Mouse (Mus musculus) left cerebral cortex, postnatal 36 days (tissue): ENCODE data around the gene Numa1. TPM values are rescaled to one million over a fixed set of nuclear protein-coding genes. Genes with fewer than 3 reads are reported as not detected.
"Not testable (repeated sequence)": the region's sequence is repeated elsewhere in the genome, so short reads cannot be mapped to it uniquely, and the experiment has no call there.

Source experiments
- DNase-seq, 2 experiments: peaks; one replicate each; pipeline ENCODE4 v3.0.0; 2021 to 2022; ENCODE audit warnings: low spot score in 2 of 2, mixed read lengths in 1 of 2
- intact Hi-C: fragments of 180-260 bp; cut with DNase I; formaldehyde crosslinking; loops from one replicate; pipeline ENCODE4 v1.15.1; 2025
- total RNA-seq, 2 experiments: library from RNA; stranded (reverse); gene quantifications; 2 replicates each; pipeline ENCODE4 v1.2.3; 2021

Numa1 gene
- total RNA-seq, result 100 to 1,000 TPM in 1 of 2 experiments, 10 to 100 TPM in 1; 79.2 to 102 TPM

DNA sequence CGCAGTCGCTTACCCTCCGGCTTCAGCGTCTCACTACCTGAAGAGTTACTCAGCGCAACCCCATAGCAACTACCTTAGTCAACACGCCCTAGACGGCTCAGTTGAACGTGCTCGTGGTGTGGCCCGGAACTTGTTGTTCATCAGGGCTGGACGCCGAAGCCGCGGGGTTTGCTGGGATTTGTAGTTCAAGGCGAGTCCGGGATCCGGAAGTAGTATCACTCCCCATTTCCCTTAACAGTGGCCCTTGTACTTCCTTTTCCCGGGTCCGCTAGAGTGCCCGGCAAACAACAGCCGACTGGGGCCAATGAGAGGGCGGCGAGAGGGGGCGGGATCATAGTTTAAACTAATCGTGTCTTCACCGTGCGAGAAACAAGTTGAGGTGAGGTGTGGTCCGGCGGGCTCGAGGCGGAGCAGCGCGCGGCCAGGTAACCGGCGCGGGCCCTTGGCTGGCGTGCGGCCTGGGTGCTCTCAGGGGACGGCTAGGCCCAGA lies at the start of gene Numa1, which contains the start of gene Lrrc51:
Numa1 (plus strand) TSS at position 361 of the 490 bp plus-strand sequence.
Lrrc51 (minus strand) TSS at position 145 of the 490 bp plus-strand sequence.
- DNase-seq, result peak; percentile 96
- intact Hi-C loops, result loop anchor here (1.0 to 5.0 kb wide), 2 partner anchors 27 to 34 kb away; partner anchors contain the start of gene Tomt

DNA sequence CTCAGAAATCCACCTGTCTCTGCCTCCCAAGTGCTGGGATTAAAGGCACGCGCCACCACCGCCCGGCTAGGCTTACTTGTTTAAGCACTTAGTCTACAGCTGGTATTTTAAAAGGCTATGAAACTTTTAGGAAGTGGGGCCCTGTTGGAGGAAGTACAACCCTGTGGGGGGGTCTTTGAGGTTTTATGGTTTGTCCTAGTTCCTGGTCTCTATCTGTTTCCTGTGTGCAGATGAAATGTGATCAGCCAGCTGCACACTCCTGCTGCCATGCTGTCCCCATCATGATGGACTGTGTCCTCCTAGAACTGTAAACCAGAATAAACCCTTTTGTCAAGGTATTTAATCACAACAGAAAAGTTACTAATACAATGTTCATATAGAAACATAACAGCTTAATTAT lies 49.8 kb upstream of the Numa1 start:
- intact Hi-C loops, result no loop called here
- DNase-seq, result no peak

DNA sequence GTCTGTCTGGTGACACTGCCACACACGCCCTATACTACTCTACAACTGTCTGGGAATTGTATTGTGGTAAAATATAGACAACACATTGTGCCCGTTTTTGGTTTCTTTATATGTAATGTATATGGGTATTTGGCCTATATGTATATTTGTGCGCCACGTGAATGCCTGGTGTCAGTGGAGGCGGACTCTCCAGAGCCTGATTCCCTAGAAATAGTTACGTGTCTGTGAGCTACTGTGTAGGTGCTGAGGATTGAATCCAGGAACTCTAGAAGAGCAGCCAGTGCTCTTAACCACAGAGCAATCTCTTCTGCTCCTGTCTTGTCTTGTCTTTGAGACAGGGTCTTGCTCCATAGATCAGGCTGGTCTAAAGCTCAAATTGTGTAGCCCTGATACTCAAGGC lies 47.6 kb upstream of the Numa1 start:
- DNase-seq, result no peak
- intact Hi-C loops, result no loop called here

DNA sequence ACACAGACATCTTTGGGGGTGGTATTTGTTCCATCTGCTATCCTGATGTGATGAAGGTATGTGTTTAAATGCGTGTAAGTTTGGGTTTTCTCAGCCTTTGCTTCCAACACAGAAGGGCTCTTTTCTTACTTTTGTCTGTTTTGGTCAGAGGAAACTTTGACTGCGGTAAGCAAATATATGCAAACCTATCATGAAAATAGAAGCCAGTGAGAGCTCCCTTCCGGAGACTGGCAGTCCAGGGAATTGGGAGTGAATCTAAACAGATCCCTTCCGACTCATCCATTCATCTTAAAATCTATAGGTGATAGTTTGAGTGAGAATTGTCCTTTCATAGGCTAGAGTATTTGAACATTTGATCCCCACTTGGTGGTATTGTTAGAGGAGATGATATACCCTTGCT lies 45.5 kb upstream of the Numa1 start:
- no peak for DNase-seq
- intact Hi-C loops, result no loop called here

DNA sequence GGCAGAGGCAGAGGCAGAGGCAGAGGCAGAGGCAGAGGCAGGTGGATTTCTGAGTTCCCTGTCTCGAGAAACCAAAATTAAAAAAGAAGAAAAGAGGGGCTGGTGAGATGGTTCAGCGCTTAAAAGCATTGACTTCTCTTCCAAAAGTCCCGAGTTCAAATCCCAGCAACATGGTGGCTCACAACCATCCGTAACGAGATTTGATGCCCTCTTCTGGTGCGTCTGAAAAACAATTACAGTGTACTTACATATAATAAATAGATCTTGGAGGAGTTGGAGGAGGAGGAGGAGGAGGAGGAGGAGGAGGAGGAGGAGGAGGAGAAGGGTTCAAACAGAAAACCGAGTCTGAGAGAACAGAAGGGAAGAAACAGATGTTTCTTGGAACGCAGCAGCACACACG lies 38.2 kb upstream of the Numa1 start:
- no peak for DNase-seq
- intact Hi-C loops, result loop anchor here (1.0 to 5.0 kb wide), 3 partner anchors 10 to 233 kb away; partner anchors contain the start of genes Clpb, Inppl1 and Lamtor1

DNA sequence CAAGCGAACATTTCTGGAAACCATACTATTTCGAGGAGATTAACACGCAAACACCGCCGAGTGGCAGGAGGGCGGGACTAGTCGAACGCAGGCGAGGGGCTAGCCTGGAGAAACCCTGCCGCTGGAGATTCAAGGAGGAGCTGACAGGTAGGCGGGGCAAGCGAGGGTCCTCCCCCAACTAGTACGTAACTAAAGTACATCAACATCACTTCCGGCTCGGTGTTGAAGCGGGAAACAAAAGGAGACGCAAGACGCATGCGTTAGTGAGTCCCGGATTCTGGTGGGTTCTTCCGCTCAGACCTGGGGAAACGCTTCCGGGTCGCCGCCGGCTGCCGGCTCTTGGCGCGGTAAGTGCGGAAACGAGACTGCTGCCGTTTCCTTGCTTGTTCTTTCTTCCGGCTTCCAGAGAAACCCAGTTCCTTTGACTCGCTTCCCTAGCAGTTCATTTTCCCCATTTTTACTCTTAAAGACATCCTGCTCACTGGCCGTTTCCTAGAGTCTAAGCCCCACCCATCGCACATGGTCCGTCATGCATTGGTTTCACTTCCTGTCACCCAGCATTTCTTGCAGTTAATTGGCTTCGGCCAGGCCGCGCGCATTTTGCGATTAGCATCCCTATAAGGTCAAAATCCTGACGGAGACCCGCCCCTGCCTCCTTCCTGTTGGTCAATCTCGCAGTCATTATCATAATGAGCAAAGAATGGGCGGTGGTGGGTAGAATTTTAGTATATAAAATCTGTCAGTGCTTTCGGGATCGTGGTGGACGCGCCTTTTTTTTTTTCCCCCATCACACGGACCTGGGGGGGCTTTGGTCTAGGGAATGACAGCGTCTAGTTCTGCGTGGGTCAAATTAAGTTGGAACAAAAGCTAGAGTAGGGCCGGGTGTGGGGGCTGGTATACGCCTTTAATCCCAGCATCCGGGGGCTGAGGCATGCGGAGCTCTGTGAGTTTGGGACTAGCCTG lies 37.5 kb upstream of the Numa1 start:
- peak; percentile 96 to 98 for DNase-seq
- intact Hi-C loops, result loop anchor here (1.0 to 5.0 kb wide), 3 partner anchors 9 to 234 kb away; partner anchors contain the start of genes Clpb, Inppl1 and Lamtor1

DNA sequence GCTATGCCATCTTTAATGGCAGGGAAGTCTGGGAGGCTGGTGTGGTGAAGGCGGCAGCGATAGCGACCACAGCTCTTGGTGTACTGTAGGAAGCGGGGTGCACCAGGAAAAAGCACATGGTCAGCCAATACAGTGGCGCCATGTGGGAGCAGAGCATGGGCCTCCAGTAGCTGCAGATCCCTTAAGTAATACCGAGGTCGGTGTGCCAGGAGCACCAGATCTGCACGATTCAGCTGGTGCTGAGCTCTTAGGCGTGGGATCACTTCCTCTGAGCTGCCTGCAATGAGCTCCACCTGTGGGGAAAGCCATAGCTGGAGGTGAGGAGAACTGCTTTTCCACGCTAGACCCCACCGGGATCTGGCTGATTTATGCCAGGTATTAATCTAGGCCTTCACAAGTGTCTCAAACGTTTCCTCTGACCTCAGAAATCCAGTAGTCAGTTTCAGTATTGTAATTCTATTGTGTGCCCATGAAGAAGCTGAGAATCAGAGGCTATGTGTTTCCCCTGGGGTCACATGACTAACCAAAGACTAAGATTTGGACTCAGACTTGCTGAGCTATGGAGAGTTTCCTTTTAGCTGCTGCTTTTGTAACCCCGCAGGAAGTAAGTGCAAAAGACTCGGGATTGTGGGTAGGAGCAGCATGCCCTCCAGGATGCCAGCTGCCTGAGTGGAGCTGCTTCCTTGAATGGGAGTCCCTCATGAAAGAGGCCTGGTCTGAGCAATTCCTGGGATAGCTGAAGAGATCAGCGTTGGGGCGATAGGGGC lies 33.4 kb upstream of the Numa1 start:
- intact Hi-C loops, result no loop called here

DNA sequence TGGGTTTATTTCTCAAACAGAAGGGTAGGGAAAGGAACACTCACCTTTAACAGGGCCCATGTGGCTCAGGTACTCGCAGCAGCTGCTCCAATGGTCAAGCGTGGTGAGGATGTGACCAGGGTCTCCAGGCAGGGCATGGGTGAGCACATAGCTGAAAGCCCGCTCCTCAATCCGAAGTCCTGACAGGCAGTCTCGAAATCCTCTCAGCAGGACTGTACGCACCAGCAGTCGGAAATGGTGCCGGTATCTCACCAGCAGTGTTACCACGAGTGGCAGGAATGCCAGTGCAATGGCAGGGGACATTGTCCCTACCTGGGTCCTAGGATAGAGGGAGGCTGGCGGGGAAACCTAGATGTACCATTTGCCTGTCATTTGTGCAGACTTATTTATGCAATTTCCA lies 31.9 kb upstream of the Numa1 start:
- no peak for DNase-seq
- intact Hi-C loops, result no loop called here

More for the DNA sequence above, 33.4 kb upstream of the Numa1 start:
- DNase-seq, result no peak

DNA sequence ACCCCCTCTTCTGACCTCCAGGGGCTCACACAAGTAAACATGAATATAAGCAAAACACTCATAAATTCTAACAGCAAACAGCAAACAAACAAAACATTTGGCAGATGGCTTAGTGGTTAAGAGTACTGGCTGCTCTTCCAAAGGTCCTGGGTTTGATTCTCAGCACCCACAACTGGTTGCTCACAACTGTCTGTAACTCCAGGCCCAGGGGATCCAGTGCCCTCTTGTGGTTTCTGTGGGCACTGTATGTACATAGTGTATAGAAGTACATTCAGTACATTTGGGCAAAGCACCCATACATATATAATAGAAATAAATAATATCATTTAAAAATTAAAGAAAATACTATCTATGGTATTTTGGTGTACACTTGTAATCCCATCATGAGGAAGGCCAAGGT lies 31.1 kb upstream of the Numa1 start:
- no peak for DNase-seq
- intact Hi-C loops, result no loop called here

DNA sequence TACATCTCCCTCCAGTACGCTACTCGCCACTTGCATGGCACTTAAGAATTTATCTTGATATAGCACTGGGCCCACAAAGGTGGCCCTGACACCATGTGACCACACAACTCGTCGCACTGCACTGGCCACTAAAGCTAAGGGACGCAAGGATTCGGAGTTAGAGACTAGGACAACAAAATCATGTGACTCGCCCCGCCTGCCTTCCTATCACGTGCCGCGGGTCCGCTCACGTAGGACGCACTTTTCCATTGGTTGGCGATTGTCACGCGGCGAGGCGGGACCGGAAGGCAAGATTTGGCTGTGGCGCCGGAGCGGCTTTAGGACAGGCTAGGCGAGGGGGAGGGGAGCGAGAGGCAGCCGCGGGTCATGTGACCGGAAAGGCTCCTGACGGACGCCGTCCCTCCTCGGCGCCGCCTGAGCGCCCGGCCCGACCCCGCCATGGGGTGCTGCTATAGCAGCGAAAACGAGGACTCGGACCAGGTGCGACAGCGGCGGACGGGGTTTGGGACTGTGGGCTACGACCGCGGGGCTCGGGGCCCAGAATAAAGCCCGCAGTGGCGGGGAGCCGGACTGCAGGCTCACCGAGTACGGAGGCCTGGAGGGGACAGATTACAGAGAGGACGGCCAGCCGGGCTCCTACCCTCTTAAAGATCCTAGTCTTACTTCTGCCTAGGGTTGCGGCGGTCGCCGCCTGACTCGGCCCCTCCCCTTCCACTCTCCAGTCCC lies 28.2 kb upstream of the Numa1 start, which contains the start of gene Lamtor1:
Lamtor1 (plus strand) TSS at position 344 of the 726 bp plus-strand sequence.
- intact Hi-C loops, result loop anchor here (1.0 kb wide), 2 partner anchors 9 to 28 kb away; partner anchors contain the start of gene Lrrc51
- DNase-seq, result peak; percentile 100

DNA sequence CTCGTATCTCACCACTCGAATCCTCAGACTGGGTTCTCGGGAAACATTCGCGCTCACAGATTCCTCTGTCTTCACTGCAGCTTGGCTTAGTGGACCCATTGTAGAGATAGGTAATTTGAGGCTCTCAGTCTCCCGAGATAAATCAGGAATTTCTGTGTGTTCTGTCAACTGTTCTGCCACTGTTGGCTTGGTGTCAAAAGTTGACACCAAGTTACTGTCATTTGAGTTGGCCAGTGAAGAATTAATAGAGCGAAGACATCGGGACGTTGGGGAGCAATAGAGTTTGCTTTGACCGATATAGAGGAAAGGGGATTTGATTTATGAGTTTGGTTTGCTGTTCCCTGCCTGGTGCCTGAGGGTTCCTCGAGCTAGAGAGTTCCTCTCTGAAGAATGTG lies 27.6 kb upstream of the Numa1 start, which contains the start of gene Tomt:
Tomt (minus strand) TSS at position 73 of the 395 bp plus-strand sequence.
- intact Hi-C loops, result loop anchor here (1.0 kb wide), 1 partner anchor 27 kb away; the partner anchor contains the start of gene Lrrc51
- DNase-seq, result no peak

DNA sequence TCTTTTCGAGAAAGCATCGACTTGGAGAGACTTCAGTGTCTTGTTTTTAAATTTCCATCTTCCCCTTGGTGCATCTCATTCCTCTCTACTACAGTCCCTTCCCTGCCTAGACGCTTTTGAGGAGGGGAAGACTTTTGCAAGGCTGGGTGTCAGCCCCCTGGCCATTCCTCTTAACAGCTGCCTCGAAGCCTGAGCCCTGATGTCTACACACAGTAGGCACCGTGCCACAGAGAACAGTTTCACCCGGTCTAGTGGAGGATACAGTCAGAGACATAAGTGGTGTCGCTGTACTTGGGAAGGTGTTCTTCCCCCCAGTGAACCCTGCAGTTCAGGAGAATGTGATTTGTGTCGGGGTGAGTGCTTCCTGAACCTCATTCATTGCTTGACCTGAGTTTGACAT lies 27.2 kb upstream of the Numa1 start:
- intact Hi-C loops, result loop anchor here (1.0 kb wide), 1 partner anchor 27 kb away; the partner anchor contains the start of gene Lrrc51
- DNase-seq, result no peak

DNA sequence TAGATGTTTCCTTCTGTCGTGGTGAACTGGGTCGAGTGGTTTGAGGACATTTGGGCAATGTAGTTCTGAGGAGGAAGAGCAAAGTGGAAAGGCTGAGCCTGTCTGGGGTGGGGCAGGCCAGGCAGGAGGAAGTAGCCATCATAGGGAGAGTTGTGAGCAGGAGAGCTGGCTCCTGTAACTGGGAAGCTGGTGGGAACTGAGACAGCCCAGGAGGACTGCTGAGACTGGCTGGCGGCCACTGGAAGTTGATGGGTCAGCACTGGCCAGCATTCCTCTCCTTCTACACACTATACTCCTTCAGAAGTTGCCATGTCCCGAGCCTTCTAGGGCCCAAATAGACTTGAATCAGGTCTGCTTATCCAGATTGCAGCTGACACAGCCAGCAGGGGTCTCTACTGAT lies 25.5 kb upstream of the Numa1 start:
- DNase-seq, result no peak

DNA sequence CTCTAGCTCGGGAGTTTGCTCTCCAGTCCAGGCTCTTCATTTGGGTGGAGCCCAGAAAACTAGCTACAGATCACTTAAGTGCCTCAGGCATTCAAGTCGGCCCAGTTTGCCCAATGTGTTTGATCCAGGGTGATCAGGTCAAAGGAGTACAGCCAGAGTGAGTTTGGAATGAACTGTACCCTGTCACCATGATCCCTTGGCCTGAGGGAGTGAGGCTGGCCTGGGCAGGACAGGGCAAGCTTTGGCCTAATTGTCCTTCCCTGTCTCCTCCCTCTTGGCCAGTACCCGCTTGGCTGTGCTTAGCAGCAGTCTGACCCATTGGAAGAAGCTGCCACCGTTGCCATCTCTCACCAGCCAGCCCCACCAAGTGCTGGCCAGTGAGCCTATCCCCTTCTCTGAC lies 23.8 kb upstream of the Numa1 start:
- intact Hi-C loops, result no loop called here
- DNase-seq, result no peak

More for the DNA sequence above, 25.5 kb upstream of the Numa1 start:
- intact Hi-C loops, result no loop called here

DNA sequence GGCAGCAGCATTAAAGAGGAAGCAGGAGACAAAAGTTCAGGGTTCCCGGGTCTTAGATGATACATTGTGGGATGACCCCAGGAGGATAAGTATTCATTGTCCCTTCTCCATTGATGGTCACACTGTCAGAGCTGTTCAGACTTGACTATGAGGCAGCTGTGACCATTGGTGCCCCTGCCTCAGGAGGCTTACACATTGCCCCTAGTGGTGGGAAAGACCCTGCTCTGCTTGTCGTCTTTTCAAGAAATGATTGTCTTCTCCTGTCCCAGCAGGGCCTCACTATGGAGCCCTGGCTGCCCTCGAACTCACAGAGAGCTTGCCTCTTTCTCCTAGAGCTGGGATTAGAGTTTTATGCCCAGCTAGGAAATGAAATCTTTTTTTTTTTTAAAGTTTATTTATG lies 21.9 kb upstream of the Numa1 start:
- DNase-seq, result no peak
- intact Hi-C loops, result no loop called here

DNA sequence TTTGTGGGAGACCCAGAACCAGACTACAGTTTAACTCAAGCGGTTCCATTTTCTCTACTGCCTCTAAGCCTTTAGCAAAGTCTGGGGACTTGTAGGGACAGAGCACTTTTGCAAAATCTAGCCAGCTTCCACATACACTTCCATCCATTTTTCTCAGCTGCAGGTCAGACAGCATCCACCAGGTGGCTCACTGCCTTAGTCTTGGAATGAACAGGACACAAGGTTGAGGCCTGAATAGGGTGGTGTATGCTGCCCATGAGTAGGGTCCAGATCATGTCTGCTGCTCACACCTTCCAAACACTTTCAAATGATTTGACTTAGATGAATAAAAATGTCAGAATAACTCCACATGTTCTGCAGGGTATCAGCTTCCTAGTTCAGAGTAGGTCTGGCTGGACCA lies 15.8 kb upstream of the Numa1 start:
- intact Hi-C loops, result loop anchor here (5.0 kb wide), 1 partner anchor 164 kb away; the partner anchor contains the start of gene Trpc2
- DNase-seq, result peak; percentile 30 to 59

DNA sequence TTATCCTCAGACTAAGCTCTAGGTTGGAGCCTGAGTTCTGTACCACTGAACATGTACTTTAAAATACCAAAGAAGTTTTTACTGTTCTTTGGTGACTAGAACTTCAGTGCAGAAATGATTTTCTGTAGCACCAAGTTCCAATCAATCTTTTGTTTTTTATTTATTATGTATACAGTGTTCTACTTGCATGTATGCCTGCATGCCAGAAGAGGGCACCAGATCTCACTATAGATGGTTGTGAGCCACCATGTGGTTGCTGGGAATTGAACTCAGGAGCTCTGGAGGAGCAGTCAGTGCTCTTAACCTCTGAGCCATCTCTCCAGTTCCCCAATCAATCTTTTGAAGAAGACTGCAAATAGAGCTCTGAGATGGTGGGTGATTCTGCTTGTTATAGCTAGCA lies 8.0 kb upstream of the Numa1 start:
- DNase-seq, intact Hi-C loops: not testable (repeated sequence)

DNA sequence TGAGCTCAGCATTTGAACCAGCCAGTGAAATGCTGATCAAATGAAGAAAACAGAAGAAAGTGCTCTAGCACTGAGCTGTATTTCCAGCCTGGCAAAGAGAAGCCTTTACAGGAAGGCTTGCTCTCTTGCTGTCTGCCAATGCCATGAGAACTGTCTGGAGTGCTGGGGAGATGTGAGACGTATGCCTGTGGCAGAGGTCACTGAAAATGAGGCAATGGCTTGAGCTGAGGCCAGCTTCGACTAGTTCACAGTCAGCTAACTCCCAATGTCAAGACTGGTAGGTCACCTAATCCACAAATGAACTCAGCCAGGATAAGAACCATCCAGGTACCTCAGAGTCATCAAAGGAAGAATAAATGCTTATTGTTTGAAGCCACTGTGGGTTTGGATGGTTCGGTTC lies 5.8 kb upstream of the Numa1 start:
- intact Hi-C loops, result no loop called here
- no peak for DNase-seq

DNA sequence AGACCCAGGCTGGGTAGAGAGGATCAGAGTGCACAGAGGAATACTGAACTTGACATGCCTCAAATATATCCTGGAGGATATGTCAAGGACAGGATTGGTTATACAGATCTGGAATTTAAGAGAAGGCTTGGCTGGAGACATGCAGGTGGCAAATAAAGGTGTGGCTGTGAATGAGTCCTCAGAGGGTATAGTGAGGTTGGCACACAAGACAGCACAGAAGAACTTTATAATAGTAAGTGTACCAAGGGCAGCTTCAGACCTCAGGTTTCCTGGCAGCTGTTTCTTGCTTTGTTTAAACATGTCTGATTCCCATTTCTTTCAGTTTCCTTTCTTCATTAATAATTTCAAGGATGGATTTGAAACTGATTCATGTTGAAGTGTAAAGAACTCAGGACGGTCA lies 1.4 kb upstream of the Numa1 start:
- intact Hi-C loops, result loop anchor here (5.0 kb wide), 1 partner anchor 35 kb away; no protein-coding TSS in a partner anchor

More for the DNA sequence above, 1.4 kb upstream of the Numa1 start:
- no peak for DNase-seq
